Mouse (Mus musculus): ENCODE results near the gene Mthfd1l. TPM values are rescaled to one million over a fixed set of nuclear protein-coding genes. Genes with fewer than 3 reads are reported as not detected.
A peak's percentile ranks its signal among the peaks of the same experiment; 100 is the strongest.
"Not testable (repeated sequence)": the region's sequence is repeated elsewhere in the genome, so short reads cannot be mapped to it uniquely, and the experiment has no call there.

Mthfd1l gene
- polyA plus RNA-seq, 1 experiment from 2014 or later, result 14.2 TPM

- no peak for ATAC-seq (ENCODE audit: low read depth)
- no peaks in the 10 kb centered on the region for H3K4me1 ChIP-seq (replicated peaks; ENCODE audit: control insufficient read depth, insufficient read depth, low read length)
- H3K4me2 ChIP-seq (ENCODE audit: low read depth, low read length), result no peak overlapping the region
- H3K9ac ChIP-seq (ENCODE audit: low read length), result no peak overlapping the region
- 85% methylated on average over 5 of the region's 5 CpGs for WGBS
- H3K27ac ChIP-seq (ENCODE audit: low read length), result no peak overlapping the region
- H3K36me3 ChIP-seq (ENCODE audit: control insufficient read depth, insufficient read depth, low read length), result no peaks in the 10 kb centered on the region
- no peaks in the 10 kb centered on the region for H3K27me3 ChIP-seq (ENCODE audit: control insufficient read depth, insufficient read depth, low read depth, low read length)
- H3K4me3 ChIP-seq (ENCODE audit: low read length), result no peak overlapping the region
- no peaks in the 10 kb centered on the region for H3K9me3 ChIP-seq (ENCODE audit: control insufficient read depth, low read length)
Measured at GRCm38 (mm10) chr10:4200546-4201104, 227.7 kb downstream of the Mthfd1l start.

GRCm38 (mm10) chr10:4201141-4201540, 228.2 kb downstream of the Mthfd1l start:
- no peak overlapping the region for H3K4me3 ChIP-seq (ENCODE audit: low read length)
- WGBS, result 86% methylated on average over 4 of the region's 4 CpGs
- no peaks in the 10 kb centered on the region for H3K9me3 ChIP-seq (ENCODE audit: control insufficient read depth, low read length)
- no peak for ATAC-seq (ENCODE audit: low read depth)
- H3K27ac ChIP-seq (ENCODE audit: low read length), result no peak overlapping the region
- no peak overlapping the region for H3K4me2 ChIP-seq (ENCODE audit: low read depth, low read length)
- H3K4me1 ChIP-seq (replicated peaks; ENCODE audit: control insufficient read depth, insufficient read depth, low read length), result no peaks in the 10 kb centered on the region
- H3K27me3 ChIP-seq (ENCODE audit: control insufficient read depth, insufficient read depth, low read depth, low read length), result no peaks in the 10 kb centered on the region
- no peak overlapping the region for H3K9ac ChIP-seq (ENCODE audit: low read length)
- H3K36me3 ChIP-seq (ENCODE audit: control insufficient read depth, insufficient read depth, low read length), result no peaks in the 10 kb centered on the region

GRCm38 (mm10) chr10:4203651-4204050, 230.7 kb downstream of the Mthfd1l start:
- H3K4me1 ChIP-seq (replicated peaks; ENCODE audit: control insufficient read depth, insufficient read depth, low read length); H3K4me3 ChIP-seq (ENCODE audit: low read length); H3K27ac ChIP-seq (ENCODE audit: low read length); H3K27me3 ChIP-seq (ENCODE audit: control insufficient read depth, insufficient read depth, low read depth, low read length); ATAC-seq (ENCODE audit: low read depth); H3K9ac ChIP-seq (ENCODE audit: low read length); H3K4me2 ChIP-seq (ENCODE audit: low read depth, low read length); H3K9me3 ChIP-seq (ENCODE audit: control insufficient read depth, low read length); H3K36me3 ChIP-seq (ENCODE audit: control insufficient read depth, insufficient read depth, low read length): not testable (repeated sequence)
- 38% methylated on average over 5 of the region's 6 CpGs for WGBS

DNA sequence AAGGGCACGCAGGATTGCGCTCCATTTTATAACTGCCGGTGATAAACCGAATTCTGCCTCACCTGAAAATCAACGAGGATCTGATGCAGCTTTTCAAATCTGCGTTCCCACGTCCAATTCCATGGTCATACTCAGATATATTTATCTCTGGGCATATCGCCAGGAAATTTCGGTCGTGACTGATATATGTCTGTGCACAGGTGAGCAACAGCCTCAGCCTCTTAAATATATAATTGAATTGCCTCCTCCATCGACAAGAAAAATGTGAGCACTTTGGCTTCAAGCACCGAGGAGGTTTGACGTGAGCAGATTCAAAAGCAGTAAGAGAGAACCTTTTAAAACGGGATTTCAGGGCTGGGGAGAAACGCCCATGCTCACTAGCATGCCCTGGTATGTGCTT, 236.1 kb downstream of the Mthfd1l start:
- Histone ChIP-seq H3K4me3 (ENCODE audit: low read length) (no peak overlapping the region), H3K9me3 (ENCODE audit: control insufficient read depth, low read length) (no peaks in the 10 kb centered on the region), H3K4me1 (replicated peaks; ENCODE audit: control insufficient read depth, insufficient read depth, low read length) (peaks cover 4% of the 10 kb centered on the region), H3K27me3 (ENCODE audit: control insufficient read depth, insufficient read depth, low read depth, low read length) (no peaks in the 10 kb centered on the region), H3K27ac (ENCODE audit: low read length) (no peak overlapping the region), H3K9ac (ENCODE audit: low read length) (no peak overlapping the region), H3K36me3 (ENCODE audit: control insufficient read depth, insufficient read depth, low read length) (no peaks in the 10 kb centered on the region), H3K4me2 (ENCODE audit: low read depth, low read length) (no peak overlapping the region)
- WGBS, result 59% methylated on average over 15 of the region's 15 CpGs
- ATAC-seq (ENCODE audit: low read depth), result no peak

DNA sequence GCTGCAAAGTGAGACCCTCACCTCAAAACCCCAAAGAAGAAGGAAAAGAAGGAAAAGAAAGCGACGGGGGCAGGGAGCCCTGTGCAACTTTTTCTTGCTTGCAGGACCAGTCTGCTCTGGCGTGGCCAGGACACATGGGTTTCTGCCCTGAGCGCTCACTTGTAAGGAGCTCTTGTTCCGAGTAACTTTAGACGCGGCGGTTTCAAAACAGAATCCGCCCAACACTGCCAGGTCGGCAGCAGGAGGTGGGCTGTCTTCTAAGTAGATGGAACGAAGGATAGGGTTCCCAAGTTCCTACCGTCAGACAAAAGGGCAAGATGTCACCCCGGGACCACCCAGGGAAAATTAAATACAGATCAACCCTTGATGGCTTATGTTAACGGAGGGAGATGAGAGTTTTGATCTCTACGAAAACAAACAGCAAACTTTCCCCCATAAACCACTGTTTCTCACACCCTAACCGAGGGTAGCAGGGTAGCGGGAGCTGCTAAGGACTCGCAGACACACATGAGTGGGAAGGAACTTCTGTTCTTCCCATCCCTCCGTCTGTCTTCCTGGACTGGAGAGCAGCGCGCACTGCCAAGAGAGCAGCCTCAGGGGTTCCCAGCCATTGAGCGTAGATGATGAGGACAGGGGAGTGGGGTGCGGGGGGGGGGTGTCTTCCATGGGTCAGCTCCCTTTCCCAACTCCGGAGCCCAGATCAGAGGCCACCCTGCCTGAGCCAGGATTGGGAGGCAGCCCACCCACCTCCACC, 237.6 kb downstream of the Mthfd1l start:
- Histone ChIP-seq H3K4me3 (ENCODE audit: low read length) (peak overlapping the region; percentile 34), H3K27me3 (ENCODE audit: control insufficient read depth, insufficient read depth, low read depth, low read length) (no peaks in the 10 kb centered on the region), H3K36me3 (ENCODE audit: control insufficient read depth, insufficient read depth, low read length) (no peaks in the 10 kb centered on the region), H3K9ac (ENCODE audit: low read length) (peak overlapping the region; percentile 46), H3K4me2 (ENCODE audit: low read depth, low read length) (peak overlapping the region; percentile 56), H3K27ac (ENCODE audit: low read length) (no peak overlapping the region), H3K4me1 (replicated peaks; ENCODE audit: control insufficient read depth, insufficient read depth, low read length) (peaks cover 4% of the 10 kb centered on the region), H3K9me3 (ENCODE audit: control insufficient read depth, low read length) (no peaks in the 10 kb centered on the region)
- WGBS, result 13% methylated on average over 24 of the region's 24 CpGs
- ATAC-seq (ENCODE audit: low read depth), result peak; percentile 65; the same call in 1 of the 2 replicates

GRCm38 (mm10) chr10:4211067-4211447, 238.1 kb downstream of the Mthfd1l start:
- Histone ChIP-seq H3K4me3 (ENCODE audit: low read length) (no peak overlapping the region), H3K36me3 (ENCODE audit: control insufficient read depth, insufficient read depth, low read length) (no peaks in the 10 kb centered on the region), H3K4me2 (ENCODE audit: low read depth, low read length) (no peak overlapping the region), H3K9me3 (ENCODE audit: control insufficient read depth, low read length) (no peaks in the 10 kb centered on the region), H3K4me1 (replicated peaks; ENCODE audit: control insufficient read depth, insufficient read depth, low read length) (peaks cover 4% of the 10 kb centered on the region), H3K9ac (ENCODE audit: low read length) (no peak overlapping the region), H3K27ac (ENCODE audit: low read length) (no peak overlapping the region), H3K27me3 (ENCODE audit: control insufficient read depth, insufficient read depth, low read depth, low read length) (no peaks in the 10 kb centered on the region)
- no peak for ATAC-seq (ENCODE audit: low read depth)
- WGBS, result 56% methylated on average over 4 of the region's 4 CpGs

Other genes starting within 250 kb of the Mthfd1l start
- 11.0 and 11.9 TPM in 2 replicates for gene Plekhg1, start 232.8 kb upstream of the Mthfd1l start, polyA plus RNA-seq (2015; fragmentation: Nextera tagmentation; extraction: Ambion mirVana)

All from lung, embryonic 16.5 days (tissue).